Mouse (Mus musculus) fat pad, adult 2 months (tissue): Measurements from ENCODE around the gene Gas2l1.
"Not testable (repeated sequence)": the region's sequence is repeated elsewhere in the genome, so short reads cannot be mapped to it uniquely, and the experiment has no call there.

Experiments used
- DNase-seq: peaks from one replicate; pipeline ENCODE4 v3.0.0-alpha.2; 2011; ENCODE audit warnings: low read depth, low spot score; ENCODE audit errors: extremely low read depth

Gas2l1 gene

GRCm38 (mm10) chr11:5065056-5065821 is at the start of gene Gas2l1:
Gene Gas2l1, minus strand, starts transcription at chr11:5065327.
- no peak for DNase-seq

- no peak for DNase-seq
Measured at GRCm38 (mm10) chr11:5113645-5114044, 48.5 kb upstream of the Gas2l1 start.

GRCm38 (mm10) chr11:5109441-5109840 is 44.3 kb upstream of the Gas2l1 start:
- DNase-seq: no peak

GRCm38 (mm10) chr11:5103986-5104509 is 38.9 kb upstream of the Gas2l1 start:
- DNase-seq: no peak

DNA sequence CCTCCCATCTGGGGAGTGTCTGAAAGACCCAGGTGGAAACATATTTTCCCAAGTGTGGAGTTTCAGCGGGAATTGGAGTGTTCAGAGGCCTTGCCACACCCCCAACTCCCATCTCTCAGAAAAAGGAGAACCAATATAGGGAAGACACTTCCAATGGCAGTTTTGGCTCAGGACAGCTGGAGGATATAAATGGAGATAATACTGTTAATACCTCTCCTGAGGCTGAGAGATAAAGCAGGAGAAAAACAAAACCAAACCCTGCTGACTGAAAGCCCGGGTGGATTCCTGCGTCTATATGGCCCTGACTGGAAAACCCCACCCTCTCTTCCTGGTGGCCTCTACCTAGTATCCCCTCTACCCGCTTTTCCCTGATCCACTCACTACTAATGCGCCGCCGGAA is 37.3 kb upstream of the Gas2l1 start:
- DNase-seq: no peak

DNA sequence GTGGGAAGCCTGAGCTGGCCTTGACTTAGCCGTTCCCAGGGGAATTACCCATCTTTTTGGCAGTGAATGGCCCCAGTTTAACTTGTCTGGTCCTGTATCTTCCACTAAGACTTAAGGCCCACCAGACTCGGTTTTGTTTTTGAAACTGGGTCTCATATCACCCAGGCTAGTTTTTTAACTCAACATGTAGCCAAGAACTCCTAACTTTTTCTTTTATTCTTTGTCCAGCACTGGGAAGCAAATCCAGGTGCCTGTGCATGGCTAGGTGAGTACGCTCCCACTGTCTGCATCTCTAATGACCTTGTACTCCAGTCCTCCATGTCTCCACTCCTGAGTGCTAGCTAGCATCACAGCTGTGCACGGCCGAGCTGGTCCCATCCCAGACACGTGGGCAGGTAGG is 36.5 kb upstream of the Gas2l1 start:
- DNase-seq: no peak

DNA sequence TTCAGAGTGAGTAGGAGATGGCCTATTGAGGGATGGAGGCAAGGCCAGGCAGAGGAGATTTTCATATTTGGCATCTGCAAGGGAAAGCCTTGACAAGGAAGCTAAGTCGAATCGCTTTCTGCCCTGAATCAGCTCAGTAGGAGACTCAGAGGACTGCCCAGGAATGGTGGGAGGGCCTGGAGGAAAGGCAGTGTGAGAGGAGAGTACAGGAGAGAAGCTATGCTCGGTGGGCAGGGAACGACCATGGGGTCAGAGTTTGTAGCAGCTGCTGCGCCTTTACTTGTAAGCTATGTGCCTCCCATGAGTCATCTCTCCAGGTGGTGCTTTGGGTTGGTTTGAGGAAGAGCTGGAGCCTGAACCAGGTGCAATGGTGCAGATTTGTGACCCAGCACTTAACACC is 35.7 kb upstream of the Gas2l1 start:
- DNase-seq: no peak

GRCm38 (mm10) chr11:5100283-5100682 is 35.2 kb upstream of the Gas2l1 start:
- no peak for DNase-seq

- DNase-seq: no peak
Measured at GRCm38 (mm10) chr11:5099576-5100183, 34.6 kb upstream of the Gas2l1 start.

- no peak for DNase-seq
Measured at GRCm38 (mm10) chr11:5098736-5099542, 33.8 kb upstream of the Gas2l1 start, which contains the start of the genes Rhbdd3 and Ewsr1. Gene Rhbdd3, plus strand, starts transcription at chr11:5098926. Gene Ewsr1, minus strand, starts transcription at chr11:5099266.

GRCm38 (mm10) chr11:5098035-5098735 is 33.1 kb upstream of the Gas2l1 start:
- no peak for DNase-seq

DNA sequence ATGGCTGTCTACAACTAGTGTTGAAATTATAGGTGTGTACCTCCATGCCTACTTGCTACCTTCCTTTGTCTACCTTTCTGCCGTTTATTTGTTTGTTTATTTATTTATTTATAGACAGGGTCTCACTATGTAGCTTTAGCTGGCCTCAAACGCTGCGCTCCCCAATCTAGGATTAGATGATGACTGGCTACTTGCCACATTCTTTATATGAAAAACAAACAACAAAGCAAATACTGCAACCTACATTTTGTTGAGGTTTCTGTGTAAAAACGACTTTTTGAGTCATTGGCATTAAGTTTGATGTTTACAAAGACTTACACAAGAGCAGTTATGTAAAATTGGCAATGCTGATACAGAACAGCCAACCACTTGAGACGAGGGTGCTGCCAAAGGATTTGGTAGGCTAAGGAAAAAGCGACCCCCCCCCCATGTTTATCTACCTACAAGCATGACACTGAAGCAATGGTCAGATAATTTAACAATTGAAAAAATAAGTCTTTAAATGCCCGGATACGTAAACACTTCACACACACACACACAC is 31.4 kb upstream of the Gas2l1 start:
- DNase-seq: no peak

GRCm38 (mm10) chr11:5095877-5096276 is 30.8 kb upstream of the Gas2l1 start:
- no peak for DNase-seq

GRCm38 (mm10) chr11:5091706-5092105 is 26.6 kb upstream of the Gas2l1 start:
- DNase-seq: no peak

GRCm38 (mm10) chr11:5089147-5089546 is 24.0 kb upstream of the Gas2l1 start:
- DNase-seq: no peak

DNA sequence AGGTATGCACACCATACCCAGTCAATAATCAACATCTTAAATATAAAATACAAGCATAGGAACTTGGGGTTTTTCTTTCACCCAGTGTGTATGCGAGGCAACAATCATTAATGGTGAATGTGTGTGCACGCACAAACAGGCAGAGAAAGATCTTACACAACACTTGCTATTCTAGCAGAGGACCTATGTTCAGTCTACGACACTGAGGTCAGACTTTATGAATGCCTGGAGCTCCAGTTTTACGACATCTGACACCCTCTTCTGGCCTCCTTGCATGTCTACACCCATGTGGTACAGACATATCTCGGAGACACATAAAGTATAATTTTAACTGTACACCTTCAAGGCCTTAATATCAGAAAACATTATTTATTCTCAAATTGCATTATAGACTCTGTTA is 11.7 kb upstream of the Gas2l1 start:
- not testable (repeated sequence) for DNase-seq

DNA sequence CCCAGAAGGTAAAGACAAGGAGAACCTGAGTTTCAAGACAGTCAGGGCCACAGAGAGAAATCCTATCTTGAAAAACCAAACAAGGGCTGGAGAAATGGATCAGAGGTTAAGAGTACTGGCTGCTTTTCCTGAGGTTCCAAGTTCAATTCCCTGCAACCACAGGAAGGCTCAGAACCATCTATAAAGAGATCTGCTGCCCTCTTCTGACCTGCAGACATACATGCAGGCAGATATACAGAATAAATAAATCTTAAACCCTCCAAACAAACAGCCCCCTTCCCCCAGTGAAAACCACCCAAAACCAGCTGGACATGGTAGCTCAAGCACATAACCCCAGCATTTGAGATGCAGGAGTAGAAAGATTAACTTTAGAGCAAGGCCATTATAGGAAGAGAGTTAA is 10.6 kb upstream of the Gas2l1 start:
- no peak for DNase-seq

DNA sequence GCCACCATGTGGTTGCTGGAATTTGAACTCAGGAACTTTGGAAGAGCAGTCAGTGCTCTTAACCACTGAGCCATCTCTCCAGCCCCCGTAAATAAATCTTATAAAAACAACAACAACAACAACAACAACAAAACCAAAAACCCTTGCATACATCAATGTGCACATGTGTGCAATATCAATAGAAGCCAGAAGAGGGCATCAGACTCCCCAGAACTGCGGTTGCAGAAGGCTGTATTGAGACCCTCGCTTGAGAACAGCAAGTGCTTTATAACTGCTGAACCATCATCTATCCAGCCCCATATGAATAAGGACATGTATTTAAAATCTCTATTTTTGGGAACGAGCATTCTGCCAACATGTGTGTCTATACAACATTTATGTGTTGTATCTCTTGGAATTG is 9.8 kb upstream of the Gas2l1 start:
- no peak for DNase-seq

DNA sequence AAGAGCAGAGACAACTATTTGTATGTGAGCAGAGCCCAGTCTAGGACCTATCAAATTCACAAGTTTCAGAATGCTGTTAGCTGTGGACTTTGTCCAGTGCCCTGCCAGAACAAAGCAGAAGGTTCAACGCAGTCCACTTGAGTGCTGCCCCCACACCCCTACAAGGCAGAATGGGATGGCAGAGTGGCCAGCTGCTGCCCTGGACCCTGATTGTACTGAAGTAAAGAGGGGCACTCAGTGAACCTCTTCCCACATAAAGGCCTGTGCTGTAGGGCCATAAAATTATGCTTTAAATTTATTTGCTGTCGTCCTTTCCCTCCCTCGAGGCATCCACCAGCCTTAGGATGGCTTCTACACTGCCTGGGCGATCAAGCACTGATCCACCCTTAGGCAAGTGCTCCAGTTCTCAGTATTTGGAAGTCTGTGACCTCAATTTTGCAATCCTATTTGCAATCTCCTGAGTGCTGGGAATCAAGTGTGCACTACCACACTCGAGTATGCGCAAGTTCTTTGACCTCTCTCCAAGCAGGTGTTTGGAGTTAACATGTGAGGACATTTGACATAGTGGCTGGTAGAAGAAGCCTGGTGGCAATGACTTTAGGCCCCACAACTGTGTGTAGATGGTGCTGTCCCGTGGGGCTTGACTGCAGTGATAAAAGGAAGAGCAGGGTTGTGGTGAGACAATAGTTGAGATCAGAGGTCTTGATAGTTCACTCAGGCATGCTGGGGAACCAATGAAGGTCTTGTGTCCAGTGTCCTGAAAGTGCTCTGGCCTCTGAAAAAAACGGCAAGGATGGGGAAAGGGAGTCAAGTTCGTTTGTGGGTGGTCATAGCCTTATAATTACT is 3.2 kb upstream of the Gas2l1 start:
- peak; percentile 81 for DNase-seq

- DNase-seq: no peak
Measured at GRCm38 (mm10) chr11:5067063-5067462, 1.9 kb upstream of the Gas2l1 start.
